Mouse (Mus musculus) lung, embryonic 16.5 days (tissue): ENCODE results near the gene Pfkm. TPM values are rescaled to one million over a fixed set of nuclear protein-coding genes. Genes with fewer than 3 reads are reported as not detected.

Source experiments
- ATAC-seq: fragments of 200-750 bp; cut with Nextera tagmentation; 2 replicates; pipeline ENCODE4 v1.8.0; 2017; ENCODE audit warnings: low read depth, mild to moderate bottlenecking, moderate library complexity
- H3K27ac ChIP-seq: fragments of 300-500 bp; sonication (generic); 2 replicates; pipeline ENCODE4 v1.5.1; 2014; ENCODE audit warnings: mild to moderate bottlenecking, control low read depth, low read length
- H3K27me3 ChIP-seq: fragments of 300-500 bp; sonication (generic); 2 replicates; pipeline ENCODE4 v1.6.1; 2014; ENCODE audit warnings: low read depth, low read length, mixed read lengths; ENCODE audit not compliant: control insufficient read depth, insufficient read depth
- H3K36me3 ChIP-seq: fragments of 300-500 bp; sonication (generic); 2 replicates; pipeline ENCODE4 v1.6.1; 2014; ENCODE audit warnings: low read length; ENCODE audit not compliant: control insufficient read depth, insufficient read depth
- H3K4me1 ChIP-seq: fragments of 300-500 bp; sonication (generic); replicated peaks from 2 replicates; pipeline ENCODE4 v1.6.1; 2014; ENCODE audit warnings: low read length, mixed read lengths; ENCODE audit not compliant: control insufficient read depth, insufficient read depth
- H3K4me2 ChIP-seq: fragments of 300-500 bp; sonication (generic); 2 replicates; pipeline ENCODE4 v1.6.1; 2014; ENCODE audit warnings: low read depth, low read length, control low read depth
- H3K4me3 ChIP-seq: fragments of 300-500 bp; sonication (generic); 2 replicates; pipeline ENCODE4 v1.5.1; 2014; ENCODE audit warnings: mild to moderate bottlenecking, low read length, control low read depth
- H3K9ac ChIP-seq: fragments of 300-500 bp; sonication (generic); 2 replicates; pipeline ENCODE4 v1.6.1; 2014; ENCODE audit warnings: low read length, control low read depth
- H3K9me3 ChIP-seq: fragments of 300-500 bp; sonication (generic); 2 replicates; pipeline ENCODE4 v1.6.1; 2016; ENCODE audit warnings: low read length; ENCODE audit not compliant: control insufficient read depth
- WGBS: fragments of 180-500 bp; shearing (Covaris S2); extraction: QIAGEN DNeasy Blood & Tissue Kit; methylation state at CpG from one replicate; pipeline ENCODE4 v1.1.7; 2014; 5-methylcytosine and 5-hydroxymethylcytosine counted together
- polyA plus RNA-seq: library from polyadenylated mRNA; unstranded; fragments of >200 nt; fragmentation: Nextera tagmentation; extraction: Ambion mirVana; gene quantifications from 2 replicates; pipeline ENCODE4 v1.2.1, GENCODE M21; 2015

The Pfkm gene
- polyA plus RNA-seq, 1 experiment from 2014 or later = 32.2 TPM

GRCm38 (mm10) chr15:98108297-98109152 is 16.1 kb downstream of the Pfkm start:
- H3K4me3 ChIP-seq = peak overlapping the region; percentile 62
- H3K9ac ChIP-seq = peak overlapping the region; percentile 79
- H3K27me3 ChIP-seq = no peaks in the 10 kb centered on the region
- H3K27ac ChIP-seq = 0 out of 2 replicates have a peak overlapping the region, but pooled peaks have one; percentile 17
- H3K9me3 ChIP-seq = no peaks in the 10 kb centered on the region
- no peaks in the 10 kb centered on the region for H3K36me3 ChIP-seq
- peaks cover 5% of the 10 kb centered on the region; the same call in 1 of the 2 replicates for H3K4me1 ChIP-seq
- peak; percentile 98 for ATAC-seq
- WGBS = 1% methylated on average over 37 of the region's 37 CpGs
- peak overlapping the region; percentile 77 for H3K4me2 ChIP-seq

DNA sequence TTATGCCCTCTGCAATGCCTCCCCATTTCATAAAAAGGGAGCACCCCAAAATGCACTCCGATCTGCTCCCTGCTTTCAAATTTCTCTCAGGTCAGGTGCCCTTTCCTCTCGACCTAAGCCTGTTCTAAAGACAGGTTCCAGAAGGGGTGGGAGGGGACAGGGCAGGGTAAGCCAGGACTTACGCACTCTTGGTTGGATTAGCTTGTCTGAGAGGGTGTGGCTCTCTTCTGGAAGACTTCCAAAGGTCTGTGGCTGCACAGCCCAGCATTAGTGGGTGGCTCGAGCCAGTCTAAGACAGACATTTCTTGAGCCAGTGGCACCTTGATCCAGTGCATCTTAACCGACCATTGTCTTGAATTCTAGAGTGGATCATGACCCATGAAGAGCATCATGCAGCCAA is 19.4 kb downstream of the Pfkm start:
- 59% methylated on average over 5 of the region's 5 CpGs for WGBS
- Histone ChIP-seq H3K4me3 (no peak overlapping the region), H3K4me1 (peaks cover 5% of the 10 kb centered on the region; the same call in 1 of the 2 replicates), H3K9ac (no peak overlapping the region), H3K27me3 (no peaks in the 10 kb centered on the region), H3K36me3 (no peaks in the 10 kb centered on the region), H3K9me3 (no peaks in the 10 kb centered on the region), H3K27ac (no peak overlapping the region), H3K4me2 (no peak overlapping the region)
- no peak for ATAC-seq

GRCm38 (mm10) chr15:98114098-98114851 is 21.9 kb downstream of the Pfkm start:
- no peak for ATAC-seq

DNA sequence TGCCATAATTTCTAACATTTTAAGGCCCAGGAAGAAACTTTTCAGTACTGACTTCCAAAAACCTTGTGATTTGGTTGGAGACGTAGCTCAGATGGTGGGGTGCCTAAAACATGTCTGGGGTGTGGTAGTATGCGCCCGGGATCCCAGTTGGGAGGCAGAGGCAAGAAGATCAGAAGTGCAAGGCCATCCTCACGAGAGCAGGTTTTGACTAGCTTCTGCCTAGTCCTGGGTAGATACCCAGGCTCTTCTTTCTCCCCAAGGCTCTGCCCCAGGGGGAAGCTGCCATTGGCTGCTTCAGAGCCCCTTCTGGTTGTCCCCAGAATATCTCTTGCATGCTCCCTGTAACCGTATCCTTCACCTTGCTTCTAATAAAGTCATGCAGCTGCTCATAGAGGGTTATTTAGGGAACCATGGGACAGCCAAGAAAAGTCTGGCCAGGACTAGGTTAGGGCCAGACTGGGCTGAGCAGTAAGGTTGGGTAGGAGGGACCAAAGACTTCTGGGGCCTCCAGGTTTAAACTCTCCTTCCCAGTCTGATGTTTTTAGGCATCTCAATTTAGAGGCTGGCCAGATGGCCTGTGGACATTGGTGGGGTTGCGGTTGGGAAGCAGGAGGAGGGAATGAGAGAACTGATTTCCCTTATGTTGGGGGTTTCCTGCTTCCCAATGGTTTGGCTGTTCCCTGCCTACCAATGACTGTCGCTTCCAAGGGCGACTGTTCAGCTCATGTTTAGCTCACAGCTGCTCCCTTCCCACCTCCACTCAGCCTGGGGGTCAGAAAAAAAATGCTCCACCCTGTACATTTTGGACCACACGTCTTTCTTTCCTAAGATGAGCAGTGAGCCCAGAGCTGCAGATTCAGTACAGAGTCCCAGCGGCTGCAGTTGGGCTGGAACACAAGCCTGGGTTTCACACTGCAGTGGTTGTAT is 22.7 kb downstream of the Pfkm start:
- H3K36me3 ChIP-seq = no peaks in the 10 kb centered on the region; the same call in 1 of the 2 replicates
- no peak for ATAC-seq
- no peak overlapping the region for H3K4me3 ChIP-seq
- H3K27ac ChIP-seq = no peak overlapping the region
- no peak overlapping the region for H3K4me2 ChIP-seq
- H3K4me1 ChIP-seq = no peaks in the 10 kb centered on the region
- H3K9ac ChIP-seq = no peak overlapping the region
- no peaks in the 10 kb centered on the region for H3K9me3 ChIP-seq
- H3K27me3 ChIP-seq = no peaks in the 10 kb centered on the region
- WGBS = 81% methylated on average over 10 of the region's 10 CpGs

More at GRCm38 (mm10) chr15:98114098-98114851, 21.9 kb downstream of the Pfkm start:
- Histone ChIP-seq H3K36me3 (no peaks in the 10 kb centered on the region), H3K9ac (no peak overlapping the region), H3K4me2 (no peak overlapping the region), H3K4me3 (no peak overlapping the region), H3K4me1 (no peaks in the 10 kb centered on the region), H3K27ac (no peak overlapping the region), H3K27me3 (no peaks in the 10 kb centered on the region), H3K9me3 (no peaks in the 10 kb centered on the region)
- 81% methylated on average over 10 of the region's 10 CpGs for whole genome bisulfite sequencing

DNA sequence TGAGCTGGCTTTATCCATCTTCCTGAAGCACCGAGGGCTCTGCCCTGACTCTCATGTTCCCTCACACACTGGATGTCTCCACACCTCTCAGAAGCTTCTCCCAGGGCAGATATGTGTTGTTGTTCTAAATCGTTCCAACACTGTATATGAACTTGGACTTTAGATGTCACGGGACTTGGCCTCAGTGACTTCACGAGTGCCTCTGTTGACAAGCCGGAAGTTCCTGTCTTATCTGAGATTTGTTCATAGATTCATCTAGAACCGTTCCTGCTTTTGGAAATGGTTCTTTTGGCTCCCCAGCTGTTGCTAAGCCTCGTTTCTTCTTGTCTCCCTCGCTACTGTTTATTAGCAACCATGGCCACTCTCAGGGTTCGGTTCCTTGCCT is 23.4 kb downstream of the Pfkm start:
- 83% methylated on average over 9 of the region's 9 CpGs for WGBS
- Histone ChIP-seq H3K9me3 (no peaks in the 10 kb centered on the region), H3K27me3 (no peaks in the 10 kb centered on the region), H3K4me2 (no peak overlapping the region), H3K27ac (no peak overlapping the region), H3K9ac (no peak overlapping the region), H3K4me3 (no peak overlapping the region), H3K4me1 (no peaks in the 10 kb centered on the region), H3K36me3 (peaks cover 2% of the 10 kb centered on the region; the same call in 1 of the 2 replicates)
- ATAC-seq = no peak

GRCm38 (mm10) chr15:98116287-98116686 is 23.9 kb downstream of the Pfkm start:
- Histone ChIP-seq H3K4me1 (no peaks in the 10 kb centered on the region), H3K9ac (no peak overlapping the region), H3K4me2 (no peak overlapping the region), H3K4me3 (no peak overlapping the region), H3K27ac (no peak overlapping the region), H3K9me3 (no peaks in the 10 kb centered on the region), H3K27me3 (no peaks in the 10 kb centered on the region), H3K36me3 (peaks cover 6% of the 10 kb centered on the region; the same call in 1 of the 2 replicates)
- no peak for ATAC-seq
- 81% methylated on average over 5 of the region's 5 CpGs for WGBS

GRCm38 (mm10) chr15:98119363-98119762 is 27.0 kb downstream of the Pfkm start:
- no peak for ATAC-seq
- H3K27me3 ChIP-seq = no peaks in the 10 kb centered on the region
- H3K4me3 ChIP-seq = no peak overlapping the region
- no peaks in the 10 kb centered on the region for H3K9me3 ChIP-seq
- WGBS = 84% methylated on average over 12 of the region's 12 CpGs
- H3K9ac ChIP-seq = no peak overlapping the region
- no peak overlapping the region for H3K27ac ChIP-seq
- H3K36me3 ChIP-seq = peaks cover 23% of the 10 kb centered on the region
- H3K4me1 ChIP-seq = no peaks in the 10 kb centered on the region
- no peak overlapping the region for H3K4me2 ChIP-seq

DNA sequence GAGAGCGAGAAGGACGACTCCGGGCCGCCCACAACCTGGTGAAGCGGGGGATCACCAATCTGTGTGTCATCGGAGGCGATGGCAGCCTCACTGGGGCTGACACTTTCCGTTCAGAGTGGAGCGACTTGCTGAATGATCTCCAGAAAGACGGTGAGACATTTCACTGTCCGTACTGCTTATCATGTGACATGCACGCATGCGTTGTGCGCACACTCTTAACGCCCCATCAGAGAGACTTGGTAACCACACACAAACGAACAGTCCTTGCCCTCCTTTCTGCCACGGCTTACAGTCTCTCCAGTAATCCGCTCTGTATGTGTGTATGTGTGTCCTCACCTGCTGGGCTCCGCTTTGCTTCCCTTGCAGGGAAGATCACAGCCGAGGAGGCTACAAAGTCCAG is 28.4 kb downstream of the Pfkm start:
- Histone ChIP-seq H3K36me3 (peaks cover 23% of the 10 kb centered on the region), H3K4me2 (no peak overlapping the region), H3K9ac (no peak overlapping the region), H3K4me1 (no peaks in the 10 kb centered on the region), H3K4me3 (no peak overlapping the region), H3K27ac (no peak overlapping the region), H3K9me3 (no peaks in the 10 kb centered on the region), H3K27me3 (no peaks in the 10 kb centered on the region)
- WGBS = 89% methylated on average over 20 of the region's 20 CpGs
- no peak for ATAC-seq
